Mouse (Mus musculus): Measurements from ENCODE around the gene Zdhhc14. TPM values are rescaled to one million over a fixed set of nuclear protein-coding genes. Genes with fewer than 3 reads are reported as not detected.

Zdhhc14 gene
- polyA plus RNA-seq, 1 experiment = 6.7 TPM

DNA sequence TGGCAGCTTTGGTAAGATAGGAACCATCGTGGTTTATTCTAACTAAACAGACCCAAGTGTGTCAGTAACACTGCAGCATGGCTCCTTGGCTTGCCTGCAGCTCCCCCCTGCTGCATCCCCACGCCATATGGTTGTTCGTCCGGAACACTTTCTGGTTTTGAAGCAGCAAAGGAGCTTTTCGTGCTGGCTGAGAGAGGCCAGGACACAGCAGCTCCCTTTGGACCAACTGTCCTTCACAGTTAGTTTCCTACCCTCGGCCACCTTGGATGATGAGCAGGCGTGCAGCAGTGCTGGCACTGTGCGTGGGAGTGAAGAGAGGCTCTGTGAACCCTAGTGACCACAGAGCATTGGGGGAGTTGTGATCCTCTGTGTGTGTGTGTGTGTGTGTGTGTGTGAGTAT, 64.2 kb downstream of the Zdhhc14 start:
- Histone ChIP-seq H3K27me3 (ENCODE audit: control insufficient read depth) (no peaks in the 10 kb centered on the region), H3K9me3 (ENCODE audit: control insufficient read depth, low read length) (peaks cover 7% of the 10 kb centered on the region), H3K4me3 (replicated peaks) (no peak overlapping the region), H3K4me1 (ENCODE audit: control insufficient read depth) (peaks cover 17% of the 10 kb centered on the region), H3K36me3 (ENCODE audit: control insufficient read depth) (peaks cover 75% of the 10 kb centered on the region)
- TF ChIP-seq GATA1 (IDR thresholded peaks at IDR 0.05; ENCODE audit: low read length) (no peak), TAL1 (IDR thresholded peaks at IDR 0.05; ENCODE audit: low read length) (no peak)

- Histone ChIP-seq H3K9me3 (ENCODE audit: control insufficient read depth, low read length) (peaks cover 7% of the 10 kb centered on the region), H3K4me3 (replicated peaks) (no peak overlapping the region), H3K27me3 (ENCODE audit: control insufficient read depth) (no peaks in the 10 kb centered on the region), H3K4me1 (ENCODE audit: control insufficient read depth) (peaks cover 4% of the 10 kb centered on the region), H3K36me3 (ENCODE audit: control insufficient read depth) (peaks cover 63% of the 10 kb centered on the region)
- TF ChIP-seq GATA1 (IDR thresholded peaks at IDR 0.05; ENCODE audit: low read length) (no peak), TAL1 (IDR thresholded peaks at IDR 0.05; ENCODE audit: low read length) (no peak)
Observed at GRCm38 (mm10) chr17:5560212-5560611, 67.9 kb downstream of the Zdhhc14 start.

DNA sequence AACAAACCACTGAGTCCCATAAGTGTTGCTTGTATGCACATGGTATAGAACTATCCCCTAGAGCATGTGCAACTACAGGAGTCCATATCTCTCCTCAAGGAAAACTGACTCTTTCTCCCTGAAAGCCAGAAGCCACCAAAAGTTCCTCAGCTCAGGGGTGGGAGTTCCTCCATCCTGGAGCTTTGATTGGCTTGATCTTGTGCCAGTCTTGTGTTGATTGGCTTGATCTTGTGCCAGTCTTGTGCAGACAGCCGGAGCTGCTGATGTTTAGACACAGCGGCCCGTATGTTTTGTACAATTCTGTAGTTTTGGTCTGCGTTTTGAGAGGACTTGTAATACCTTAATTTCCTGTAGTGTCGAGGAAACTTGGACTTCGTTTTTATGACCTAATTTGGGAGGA, 70.8 kb downstream of the Zdhhc14 start:
- no peak for TF ChIP-seq GATA1 (IDR thresholded peaks at IDR 0.05; ENCODE audit: low read length)
- TF ChIP-seq TAL1 (IDR thresholded peaks at IDR 0.05; ENCODE audit: low read length) = no peak
- Histone ChIP-seq H3K9me3 (ENCODE audit: control insufficient read depth, low read length) (peaks cover 7% of the 10 kb centered on the region), H3K36me3 (ENCODE audit: control insufficient read depth) (peaks cover 64% of the 10 kb centered on the region), H3K4me3 (replicated peaks) (no peak overlapping the region), H3K27me3 (ENCODE audit: control insufficient read depth) (no peaks in the 10 kb centered on the region), H3K4me1 (ENCODE audit: control insufficient read depth) (peaks cover 10% of the 10 kb centered on the region)

- Histone ChIP-seq H3K4me3 (replicated peaks) (no peak overlapping the region), H3K9me3 (ENCODE audit: control insufficient read depth, low read length) (no peaks in the 10 kb centered on the region), H3K27me3 (ENCODE audit: control insufficient read depth) (no peaks in the 10 kb centered on the region), H3K4me1 (ENCODE audit: control insufficient read depth) (peaks cover 12% of the 10 kb centered on the region), H3K36me3 (ENCODE audit: control insufficient read depth) (peaks cover 54% of the 10 kb centered on the region)
- TF ChIP-seq GATA1 (IDR thresholded peaks at IDR 0.05; ENCODE audit: low read length) = no peak
- TF ChIP-seq TAL1 (IDR thresholded peaks at IDR 0.05; ENCODE audit: low read length) = no peak
Observed at GRCm38 (mm10) chr17:5566006-5566405, 73.6 kb downstream of the Zdhhc14 start.

- no peak for TF ChIP-seq TAL1 (IDR thresholded peaks at IDR 0.05; ENCODE audit: low read length)
- no peak for TF ChIP-seq GATA1 (IDR thresholded peaks at IDR 0.05; ENCODE audit: low read length)
Observed at GRCm38 (mm10) chr17:5567943-5568342, 75.6 kb downstream of the Zdhhc14 start.

DNA sequence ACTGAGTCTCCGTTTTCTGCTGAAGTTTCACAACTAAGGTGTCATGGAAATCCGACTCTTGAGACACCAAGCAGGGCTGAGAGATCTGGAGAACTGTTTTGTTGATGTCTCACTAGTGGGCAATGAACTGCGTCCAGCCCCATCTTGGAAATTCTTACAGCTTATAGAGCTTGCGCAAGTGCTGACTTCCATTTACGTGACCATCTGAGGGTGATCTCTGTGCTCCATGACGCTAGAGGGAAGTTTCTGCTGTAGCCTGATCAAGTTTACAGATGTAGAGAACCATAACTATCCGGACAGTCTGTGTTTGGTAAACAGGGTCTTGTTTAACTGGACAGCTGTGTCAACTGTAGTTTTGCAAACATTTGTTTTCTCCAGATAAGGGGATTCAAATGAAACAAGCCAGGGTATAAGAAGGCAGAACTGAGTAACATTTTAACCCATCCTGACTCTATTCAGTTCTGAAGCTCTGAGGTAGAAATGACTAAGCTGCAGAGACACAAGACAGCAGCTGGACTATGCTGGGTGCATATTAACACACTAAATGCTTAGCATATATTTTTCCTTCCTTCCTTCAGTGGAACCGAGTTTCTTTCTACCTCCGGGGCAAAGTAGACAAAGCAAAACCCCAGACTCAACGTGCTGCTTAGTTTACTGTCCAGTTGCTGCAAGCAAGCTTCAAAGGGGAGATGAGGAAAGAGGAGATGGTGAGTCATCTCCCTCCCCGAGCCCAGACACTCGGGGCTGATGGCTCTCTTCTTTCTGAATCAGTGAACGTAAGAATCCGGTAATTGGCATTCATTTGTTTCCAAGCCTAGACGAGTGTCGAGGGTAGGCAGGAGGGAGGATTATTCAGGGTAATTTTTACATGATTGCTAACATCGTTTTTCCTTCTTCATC, 77.0 kb downstream of the Zdhhc14 start:
- TF ChIP-seq GATA1 (IDR thresholded peaks at IDR 0.05; ENCODE audit: low read length) = no peak
- TF ChIP-seq TAL1 (IDR thresholded peaks at IDR 0.05; ENCODE audit: low read length) = no peak

More at GRCm38 (mm10) chr17:5567943-5568342, 75.6 kb downstream of the Zdhhc14 start:
- no peaks in the 10 kb centered on the region for H3K27me3 ChIP-seq (ENCODE audit: control insufficient read depth)
- H3K4me3 ChIP-seq (replicated peaks) = no peak overlapping the region
- H3K9me3 ChIP-seq (ENCODE audit: control insufficient read depth, low read length) = no peaks in the 10 kb centered on the region
- peaks cover 44% of the 10 kb centered on the region for H3K36me3 ChIP-seq (ENCODE audit: control insufficient read depth)
- H3K4me1 ChIP-seq (ENCODE audit: control insufficient read depth) = peaks cover 15% of the 10 kb centered on the region

GRCm38 (mm10) chr17:5572096-5572730, 79.9 kb downstream of the Zdhhc14 start:
- Histone ChIP-seq H3K4me1 (ENCODE audit: control insufficient read depth) (peaks cover 13% of the 10 kb centered on the region), H3K36me3 (ENCODE audit: control insufficient read depth) (peaks cover 27% of the 10 kb centered on the region), H3K27me3 (ENCODE audit: control insufficient read depth) (no peaks in the 10 kb centered on the region), H3K4me3 (replicated peaks) (no peak overlapping the region), H3K9me3 (ENCODE audit: control insufficient read depth, low read length) (no peaks in the 10 kb centered on the region)
- TF ChIP-seq GATA1 (IDR thresholded peaks at IDR 0.05; ENCODE audit: low read length) (no peak), TAL1 (IDR thresholded peaks at IDR 0.05; ENCODE audit: low read length) (no peak)

More for the DNA sequence above, 77.0 kb downstream of the Zdhhc14 start:
- Histone ChIP-seq H3K36me3 (ENCODE audit: control insufficient read depth) (peaks cover 43% of the 10 kb centered on the region), H3K27me3 (ENCODE audit: control insufficient read depth) (no peaks in the 10 kb centered on the region), H3K4me1 (ENCODE audit: control insufficient read depth) (peaks cover 17% of the 10 kb centered on the region), H3K9me3 (ENCODE audit: control insufficient read depth, low read length) (no peaks in the 10 kb centered on the region), H3K4me3 (replicated peaks) (no peak overlapping the region)

GRCm38 (mm10) chr17:5572745-5573420, 80.5 kb downstream of the Zdhhc14 start:
- TF ChIP-seq GATA1 (IDR thresholded peaks at IDR 0.05; ENCODE audit: low read length) (no peak), TAL1 (IDR thresholded peaks at IDR 0.05; ENCODE audit: low read length) (no peak)
- Histone ChIP-seq H3K27me3 (ENCODE audit: control insufficient read depth) (no peaks in the 10 kb centered on the region), H3K4me1 (ENCODE audit: control insufficient read depth) (peaks cover 13% of the 10 kb centered on the region), H3K4me3 (replicated peaks) (no peak overlapping the region), H3K36me3 (ENCODE audit: control insufficient read depth) (peaks cover 20% of the 10 kb centered on the region), H3K9me3 (ENCODE audit: control insufficient read depth, low read length) (no peaks in the 10 kb centered on the region)

DNA sequence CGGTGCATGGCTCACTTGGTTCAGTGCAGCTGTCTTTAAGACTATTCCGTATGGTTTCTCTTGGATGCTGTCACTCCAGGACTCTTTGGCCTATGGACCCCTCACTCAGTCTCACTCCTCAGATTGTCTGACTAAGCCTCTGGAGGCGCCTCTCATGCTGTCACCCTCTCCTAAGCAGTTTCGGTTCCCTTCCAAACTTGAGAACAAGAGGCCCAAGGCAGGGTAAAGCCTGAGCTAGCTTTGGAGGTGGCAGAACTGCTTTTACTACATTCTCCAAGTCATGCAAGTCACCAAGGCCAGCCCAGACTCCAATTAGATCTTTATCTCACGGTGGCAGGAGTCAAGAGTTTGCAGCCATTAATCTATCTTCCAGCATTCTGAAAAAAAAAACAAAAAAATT, 82.3 kb downstream of the Zdhhc14 start:
- no peak overlapping the region for H3K4me3 ChIP-seq (replicated peaks)
- no peaks in the 10 kb centered on the region for H3K27me3 ChIP-seq (ENCODE audit: control insufficient read depth)
- H3K4me1 ChIP-seq (ENCODE audit: control insufficient read depth) = peaks cover 12% of the 10 kb centered on the region
- no peak for TF ChIP-seq GATA1 (IDR thresholded peaks at IDR 0.05; ENCODE audit: low read length)
- no peak for TF ChIP-seq TAL1 (IDR thresholded peaks at IDR 0.05; ENCODE audit: low read length)
- H3K9me3 ChIP-seq (ENCODE audit: control insufficient read depth, low read length) = no peaks in the 10 kb centered on the region
- peaks cover 14% of the 10 kb centered on the region for H3K36me3 ChIP-seq (ENCODE audit: control insufficient read depth)
